Mouse (Mus musculus): ENCODE results near the gene Tdp2.

Tdp2 gene

DNA sequence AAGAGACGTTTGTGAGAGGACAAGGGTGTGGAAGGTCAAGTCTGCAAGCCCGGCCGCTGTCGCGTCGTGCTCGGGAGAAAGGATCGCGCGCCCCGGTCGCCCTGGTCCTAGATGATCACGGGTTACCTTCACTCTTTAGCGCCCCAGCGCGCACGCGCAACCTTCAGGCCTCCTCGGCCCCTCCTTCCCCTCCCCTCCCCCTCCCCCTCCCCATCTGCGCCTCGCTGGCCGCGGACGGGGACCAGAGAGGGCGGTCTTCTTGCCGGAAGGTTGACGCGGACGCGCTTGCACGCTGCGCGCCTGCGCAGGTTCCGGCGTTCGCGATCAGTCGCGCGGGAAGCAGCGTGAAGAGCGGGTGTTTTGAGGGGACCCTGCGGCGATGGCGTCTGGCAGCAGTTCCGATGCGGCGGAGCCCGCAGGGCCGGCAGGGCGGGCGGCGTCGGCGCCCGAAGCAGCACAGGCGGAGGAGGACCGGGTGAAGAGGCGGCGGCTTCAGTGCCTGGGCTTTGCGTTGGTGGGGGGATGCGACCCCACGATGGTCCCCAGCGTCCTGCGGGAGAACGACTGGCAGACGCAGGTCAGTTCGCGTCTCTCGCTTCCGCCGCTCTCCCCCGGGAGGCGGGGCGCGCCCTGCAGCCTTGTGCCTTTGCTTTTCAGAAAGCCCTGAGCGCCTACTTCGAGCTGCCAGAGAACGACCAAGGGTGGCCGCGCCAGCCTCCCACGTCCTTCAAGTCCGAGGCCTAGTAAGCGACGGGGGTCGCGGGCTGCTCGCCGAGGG lies at the start of gene Tdp2, which contains the start of gene Acot13:
Tdp2 (plus strand) TSS at position 327 of the 778 bp plus-strand sequence.
Acot13 (minus strand) TSS at position 188 of the 778 bp plus-strand sequence.
- in situ Hi-C loops (cut with MboI; ENCODE audit: unreplicated experiment in 2 of 2): no loop called here

DNA sequence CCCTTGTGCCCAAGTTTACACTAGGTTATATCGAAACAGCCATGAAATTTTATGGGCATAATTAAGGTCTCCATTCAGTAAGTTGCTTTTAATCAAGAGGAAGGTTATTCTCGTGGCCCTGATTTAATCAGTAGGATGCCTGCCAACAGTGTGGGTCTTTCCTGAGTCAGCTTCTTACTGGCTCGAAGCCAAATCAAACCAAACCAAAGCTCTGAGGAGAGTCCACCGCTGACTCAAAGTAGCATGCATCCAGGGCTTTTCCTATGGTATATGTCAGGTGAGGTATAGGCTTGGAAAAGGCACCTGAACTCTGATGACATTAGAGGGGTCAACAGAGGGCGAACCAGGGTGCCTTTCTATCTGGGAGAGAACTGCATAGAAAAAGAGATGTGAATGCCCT lies 49.6 kb upstream of the Tdp2 start:
- in situ Hi-C loops (cut with MboI; ENCODE audit: unreplicated experiment in 2 of 2): loop anchor here in 1 of 2 experiments (25.0 kb wide), 1 partner anchor 445 kb away; the partner anchor contains the start of gene Cmah

- in situ Hi-C loops (cut with MboI; ENCODE audit: unreplicated experiment in 2 of 2): loop anchor here in 1 of 2 experiments (25.0 kb wide), 1 partner anchor 449 kb away; the partner anchor contains the start of gene Cmah
These were observed 45.4 kb upstream of the Tdp2 start for GRCm38 (mm10) chr13:24786014-24786490.

- in situ Hi-C loops (cut with MboI; ENCODE audit: unreplicated experiment in 2 of 2): loop anchor here in 1 of 2 experiments (25.0 kb wide), 1 partner anchor 450 kb away; the partner anchor contains the start of gene Cmah
These were observed 44.0 kb upstream of the Tdp2 start for GRCm38 (mm10) chr13:24787477-24787876.

GRCm38 (mm10) chr13:24791349-24791748 lies 40.1 kb upstream of the Tdp2 start:
- in situ Hi-C loops (cut with MboI; ENCODE audit: unreplicated experiment in 2 of 2): loop anchor here in 1 of 2 experiments (25.0 kb wide), 1 partner anchor 454 kb away; the partner anchor contains the start of gene Cmah

DNA sequence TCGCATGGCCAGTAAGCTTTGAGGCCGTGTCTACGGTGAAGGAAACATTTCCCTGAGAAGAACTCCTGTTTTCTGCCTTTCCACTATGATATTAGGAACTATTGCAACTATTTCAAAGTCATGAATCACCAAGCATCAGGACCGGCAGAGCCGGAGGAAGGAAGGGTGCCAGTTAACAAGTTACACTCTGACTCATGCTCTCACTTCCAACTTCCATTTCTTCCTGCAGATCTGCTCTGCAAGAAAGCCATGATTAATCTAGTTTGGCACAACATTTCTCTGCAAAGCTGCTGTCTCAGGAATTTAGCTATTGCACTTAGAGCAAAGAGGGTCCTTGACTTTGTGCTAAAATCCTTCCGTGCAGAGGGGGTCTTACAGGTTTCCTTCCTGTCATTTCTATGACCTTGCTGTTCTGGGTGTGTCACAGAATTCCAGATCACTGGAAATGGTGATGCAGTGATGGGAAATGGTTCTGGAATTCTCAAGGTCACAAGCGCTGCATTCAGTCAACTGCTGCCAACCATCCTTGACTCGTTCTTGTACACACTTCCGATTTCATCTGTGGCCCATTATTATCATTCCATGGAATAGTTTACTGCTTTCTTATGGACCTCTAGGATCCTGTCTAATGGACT lies 39.0 kb upstream of the Tdp2 start:
- in situ Hi-C loops (cut with MboI; ENCODE audit: unreplicated experiment in 2 of 2): loop anchor here in 1 of 2 experiments (25.0 kb wide), 1 partner anchor 455 kb away; the partner anchor contains the start of gene Cmah

- in situ Hi-C loops (cut with MboI; ENCODE audit: unreplicated experiment in 2 of 2): loop anchor here in 1 of 2 experiments (25.0 kb wide), 1 partner anchor 461 kb away; the partner anchor contains the start of gene Cmah
These were observed 32.8 kb upstream of the Tdp2 start for GRCm38 (mm10) chr13:24798686-24799085.

GRCm38 (mm10) chr13:24799378-24799777 lies 32.1 kb upstream of the Tdp2 start:
- in situ Hi-C loops (cut with MboI; ENCODE audit: unreplicated experiment in 2 of 2): loop anchor here in 1 of 2 experiments (25.0 kb wide), 1 partner anchor 462 kb away; the partner anchor contains the start of gene Cmah

GRCm38 (mm10) chr13:24799925-24800673 lies 31.4 kb upstream of the Tdp2 start:
- in situ Hi-C loops (cut with MboI; ENCODE audit: unreplicated experiment in 2 of 2): loop anchor here in 1 of 2 experiments (25.0 kb wide), 1 partner anchor 463 kb away; the partner anchor contains the start of gene Cmah

GRCm38 (mm10) chr13:24800674-24801307 lies 30.7 kb upstream of the Tdp2 start:
- in situ Hi-C loops (cut with MboI; ENCODE audit: unreplicated experiment in 2 of 2): no loop called here

GRCm38 (mm10) chr13:24801308-24801921 lies 30.1 kb upstream of the Tdp2 start, which contains the start of gene BC005537:
Gene BC005537 (plus strand): TSS chr13:24801657.
- in situ Hi-C loops (cut with MboI; ENCODE audit: unreplicated experiment in 2 of 2): no loop called here

- in situ Hi-C loops (cut with MboI; ENCODE audit: unreplicated experiment in 2 of 2): no loop called here
These were observed 29.3 kb upstream of the Tdp2 start for GRCm38 (mm10) chr13:24802131-24802691.

DNA sequence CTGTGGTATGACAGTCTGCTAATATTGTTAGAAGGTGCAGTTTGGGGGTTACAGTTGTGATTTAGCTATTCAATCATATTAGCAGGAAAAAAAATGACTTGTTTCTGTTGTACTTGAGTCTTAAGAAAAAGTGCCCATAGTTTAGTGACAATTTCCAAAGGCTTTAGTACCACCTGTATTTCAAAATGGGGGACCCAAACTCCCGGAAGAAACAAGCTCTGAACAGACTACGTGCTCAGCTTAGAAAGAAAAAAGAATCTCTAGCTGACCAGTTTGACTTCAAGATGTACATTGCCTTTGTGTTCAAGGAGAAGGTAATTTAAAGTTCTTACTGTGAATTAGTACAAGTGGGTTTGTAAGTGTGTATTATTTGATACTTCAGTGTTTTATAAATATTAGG lies 28.3 kb upstream of the Tdp2 start:
- in situ Hi-C loops (cut with MboI; ENCODE audit: unreplicated experiment in 2 of 2): no loop called here

GRCm38 (mm10) chr13:24806079-24806478 lies 25.4 kb upstream of the Tdp2 start:
- in situ Hi-C loops (cut with MboI; ENCODE audit: unreplicated experiment in 2 of 2): no loop called here

DNA sequence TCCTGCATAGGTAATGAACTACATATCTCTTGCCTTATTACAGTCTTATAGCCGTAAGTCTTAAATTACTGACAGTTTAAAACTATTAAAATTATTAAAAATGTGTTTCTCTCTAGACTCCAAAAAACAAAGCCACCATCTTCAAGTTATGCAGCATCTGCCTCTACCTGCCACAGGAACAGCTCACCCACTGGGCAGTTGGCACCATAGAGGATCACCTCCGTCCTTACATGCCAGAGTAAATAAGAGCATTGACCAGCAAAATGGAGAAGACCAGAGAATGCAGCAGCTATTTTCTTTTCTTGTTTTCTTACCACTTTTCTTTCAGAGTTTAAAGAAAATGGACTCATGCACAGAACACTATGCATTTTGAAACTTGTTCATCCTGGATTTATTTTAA lies 19.0 kb upstream of the Tdp2 start:
- in situ Hi-C loops (cut with MboI; ENCODE audit: unreplicated experiment in 2 of 2): no loop called here

- in situ Hi-C loops (cut with MboI; ENCODE audit: unreplicated experiment in 2 of 2): no loop called here
These were observed 16.9 kb upstream of the Tdp2 start for GRCm38 (mm10) chr13:24814616-24815015.

- in situ Hi-C loops (cut with MboI; ENCODE audit: unreplicated experiment in 2 of 2): no loop called here
These were observed 15.1 kb upstream of the Tdp2 start for GRCm38 (mm10) chr13:24816125-24817092.

GRCm38 (mm10) chr13:24819931-24820330 lies 11.5 kb upstream of the Tdp2 start:
- in situ Hi-C loops (cut with MboI; ENCODE audit: unreplicated experiment in 2 of 2): no loop called here
